Mouse (Mus musculus) urinary bladder, postnatal 14 days (tissue): Measurements from ENCODE around the gene Ppp6r1.

Experiments used
- DNase-seq: peaks from one replicate; pipeline ENCODE4 v3.0.0; 2021; ENCODE audit warnings: low spot score

Ppp6r1 gene

GRCm38 (mm10) chr7:4658912-4659551 is at the start of gene Ppp6r1:
Gene Ppp6r1, minus strand, starts transcription at chr7:4659019.
- peak; percentile 97 for DNase-seq

GRCm38 (mm10) chr7:4705098-4705497 is 46.3 kb upstream of the Ppp6r1 start:
- DNase-seq, result peak; percentile 22

GRCm38 (mm10) chr7:4703195-4703594 is 44.4 kb upstream of the Ppp6r1 start:
- no peak for DNase-seq

- no peak for DNase-seq
Measured at GRCm38 (mm10) chr7:4702334-4702733, 43.5 kb upstream of the Ppp6r1 start.

GRCm38 (mm10) chr7:4693004-4693403 is 34.2 kb upstream of the Ppp6r1 start:
- no peak for DNase-seq

- no peak for DNase-seq
Measured at GRCm38 (mm10) chr7:4690951-4691653, 32.3 kb upstream of the Ppp6r1 start.

- peak; percentile 67 for DNase-seq
Measured at GRCm38 (mm10) chr7:4690387-4690786, 31.6 kb upstream of the Ppp6r1 start, which contains the start of gene Brsk1. Gene Brsk1, plus strand, starts transcription at chr7:4690604.

- DNase-seq, result peak; percentile 94
Measured at GRCm38 (mm10) chr7:4684632-4685417, 26.0 kb upstream of the Ppp6r1 start, which contains the start of gene Hspbp1. Gene Hspbp1, minus strand, starts transcription at chr7:4685068.

- no peak for DNase-seq
Measured at GRCm38 (mm10) chr7:4684203-4684602, 25.4 kb upstream of the Ppp6r1 start.

GRCm38 (mm10) chr7:4683307-4683706 is 24.5 kb upstream of the Ppp6r1 start:
- no peak for DNase-seq

- DNase-seq, result no peak
Measured at GRCm38 (mm10) chr7:4675200-4675599, 16.4 kb upstream of the Ppp6r1 start.

- no peak for DNase-seq
Measured at GRCm38 (mm10) chr7:4674114-4674731, 15.4 kb upstream of the Ppp6r1 start.

- peak; percentile 28 for DNase-seq
Measured at GRCm38 (mm10) chr7:4671956-4672355, 13.1 kb upstream of the Ppp6r1 start.

- no peak for DNase-seq
Measured at GRCm38 (mm10) chr7:4670655-4671255, 11.9 kb upstream of the Ppp6r1 start.

GRCm38 (mm10) chr7:4669156-4669555 is 10.3 kb upstream of the Ppp6r1 start:
- no peak for DNase-seq

GRCm38 (mm10) chr7:4668506-4668905 is 9.7 kb upstream of the Ppp6r1 start:
- DNase-seq, result no peak

- no peak for DNase-seq
Measured at GRCm38 (mm10) chr7:4666871-4667270, 8.1 kb upstream of the Ppp6r1 start.

- DNase-seq, result no peak
Measured at GRCm38 (mm10) chr7:4663742-4664141, 4.9 kb upstream of the Ppp6r1 start.

GRCm38 (mm10) chr7:4663179-4663578 is 4.4 kb upstream of the Ppp6r1 start:
- DNase-seq, result no peak

- no peak for DNase-seq
Measured at GRCm38 (mm10) chr7:4659911-4660443, 1.2 kb upstream of the Ppp6r1 start.

- DNase-seq, result no peak
Measured at GRCm38 (mm10) chr7:4658128-4658907, 501 bp downstream of the Ppp6r1 start.
